Mouse (Mus musculus): ENCODE measurements around the gene U2surp. TPM values are rescaled to one million over a fixed set of nuclear protein-coding genes. Genes with fewer than 3 reads are reported as not detected.
"Not testable (repeated sequence)": the region's sequence is repeated elsewhere in the genome, so short reads cannot be mapped to it uniquely, and the experiment has no call there.

Gene U2surp
- polyA plus RNA-seq, 1 experiment from 2014 or later, result 139 TPM

- WGBS, result 88% methylated on average over 2 of the region's 2 CpGs
- Histone ChIP-seq H3K4me3 (replicated peaks; ENCODE audit: low read depth, low read length) (no peak overlapping the region), H3K4me1 (replicated peaks; ENCODE audit: insufficient read depth, low read length) (no peaks in the 10 kb centered on the region), H3K27me3 (ENCODE audit: insufficient read depth, low read length) (no peaks in the 10 kb centered on the region), H3K27ac (no peak overlapping the region), H3K4me2 (ENCODE audit: low read length) (no peak overlapping the region), H3K36me3 (ENCODE audit: insufficient read depth, low read length) (no peaks in the 10 kb centered on the region), H3K9ac (ENCODE audit: low read depth, low read length) (no peak overlapping the region), H3K9me3 (replicated peaks; ENCODE audit: low read length) (no peaks in the 10 kb centered on the region)
- no peak for ATAC-seq (replicated peaks; ENCODE audit: low FRiP score, low read depth)
- DNase-seq (ENCODE audit: low spot score), result no peak
- TF ChIP-seq CTCF (IDR thresholded peaks at IDR 0.05; ENCODE audit: low read depth), result no peak
Observed at GRCm38 (mm10) chr9:95522561-95522960, 10.8 kb upstream of the U2surp start.

GRCm38 (mm10) chr9:95521566-95521965 is 9.8 kb upstream of the U2surp start:
- DNase-seq (ENCODE audit: low spot score), result no peak
- no peak overlapping the region for H3K4me2 ChIP-seq (ENCODE audit: low read length)
- TF ChIP-seq CTCF (IDR thresholded peaks at IDR 0.05; ENCODE audit: low read depth), result no peak
- no peak for ATAC-seq (replicated peaks; ENCODE audit: low FRiP score, low read depth)
- no peaks in the 10 kb centered on the region for H3K4me1 ChIP-seq (replicated peaks; ENCODE audit: insufficient read depth, low read length)
- H3K27me3 ChIP-seq (ENCODE audit: insufficient read depth, low read length), result no peaks in the 10 kb centered on the region
- H3K4me3 ChIP-seq (replicated peaks; ENCODE audit: low read depth, low read length), result no peak overlapping the region
- no peak overlapping the region for H3K27ac ChIP-seq
- H3K36me3 ChIP-seq (ENCODE audit: insufficient read depth, low read length), result no peaks in the 10 kb centered on the region
- no peaks in the 10 kb centered on the region for H3K9me3 ChIP-seq (replicated peaks; ENCODE audit: low read length)
- H3K9ac ChIP-seq (ENCODE audit: low read depth, low read length), result no peak overlapping the region
- 37% methylated on average over 10 of the region's 10 CpGs for WGBS

- ATAC-seq (replicated peaks; ENCODE audit: low FRiP score, low read depth) (no peak), DNase-seq (ENCODE audit: low spot score) (no peak)
- H3K4me1 ChIP-seq (replicated peaks; ENCODE audit: insufficient read depth, low read length), result no peaks in the 10 kb centered on the region
- no peak overlapping the region for H3K9ac ChIP-seq (ENCODE audit: low read depth, low read length)
- no peaks in the 10 kb centered on the region for H3K27me3 ChIP-seq (ENCODE audit: insufficient read depth, low read length)
- no peak overlapping the region for H3K4me3 ChIP-seq (replicated peaks; ENCODE audit: low read depth, low read length)
- WGBS, result 82% methylated on average over 8 of the region's 8 CpGs
- H3K9me3 ChIP-seq (replicated peaks; ENCODE audit: low read length), result no peaks in the 10 kb centered on the region
- no peak overlapping the region for H3K27ac ChIP-seq
- H3K36me3 ChIP-seq (ENCODE audit: insufficient read depth, low read length), result no peaks in the 10 kb centered on the region
- TF ChIP-seq CTCF (IDR thresholded peaks at IDR 0.05; ENCODE audit: low read depth), result no peak
- H3K4me2 ChIP-seq (ENCODE audit: low read length), result no peak overlapping the region
Observed at GRCm38 (mm10) chr9:95521031-95521430, 9.2 kb upstream of the U2surp start.

- Histone ChIP-seq H3K36me3 (ENCODE audit: insufficient read depth, low read length) (no peaks in the 10 kb centered on the region), H3K4me3 (replicated peaks; ENCODE audit: low read depth, low read length) (no peak overlapping the region), H3K27me3 (ENCODE audit: insufficient read depth, low read length) (no peaks in the 10 kb centered on the region), H3K27ac (no peak overlapping the region), H3K9ac (ENCODE audit: low read depth, low read length) (no peak overlapping the region), H3K9me3 (replicated peaks; ENCODE audit: low read length) (no peaks in the 10 kb centered on the region), H3K4me2 (ENCODE audit: low read length) (no peak overlapping the region), H3K4me1 (replicated peaks; ENCODE audit: insufficient read depth, low read length) (no peaks in the 10 kb centered on the region)
- ATAC-seq (replicated peaks; ENCODE audit: low FRiP score, low read depth) (no peak), DNase-seq (ENCODE audit: low spot score) (no peak)
- 72% methylated on average over 5 of the region's 5 CpGs for WGBS
- TF ChIP-seq CTCF (IDR thresholded peaks at IDR 0.05; ENCODE audit: low read depth), result no peak
Observed at GRCm38 (mm10) chr9:95520563-95520962, 8.8 kb upstream of the U2surp start.

- not testable (repeated sequence) for ATAC-seq (replicated peaks; ENCODE audit: low FRiP score, low read depth); H3K4me1 ChIP-seq (replicated peaks; ENCODE audit: insufficient read depth, low read length); H3K4me3 ChIP-seq (replicated peaks; ENCODE audit: low read depth, low read length); H3K9ac ChIP-seq (ENCODE audit: low read depth, low read length); H3K36me3 ChIP-seq (ENCODE audit: insufficient read depth, low read length); H3K27me3 ChIP-seq (ENCODE audit: insufficient read depth, low read length); H3K4me2 ChIP-seq (ENCODE audit: low read length); DNase-seq (ENCODE audit: low spot score); H3K9me3 ChIP-seq (replicated peaks; ENCODE audit: low read length); H3K27ac ChIP-seq
- 88% methylated on average over 3 of the region's 3 CpGs for WGBS
Observed at GRCm38 (mm10) chr9:95514361-95514760, 2.6 kb upstream of the U2surp start.

- Histone ChIP-seq H3K9ac (ENCODE audit: low read depth, low read length) (no peak overlapping the region), H3K4me2 (ENCODE audit: low read length) (no peak overlapping the region), H3K36me3 (ENCODE audit: insufficient read depth, low read length) (no peaks in the 10 kb centered on the region), H3K27me3 (ENCODE audit: insufficient read depth, low read length) (no peaks in the 10 kb centered on the region), H3K4me3 (replicated peaks; ENCODE audit: low read depth, low read length) (no peak overlapping the region), H3K27ac (no peak overlapping the region), H3K9me3 (replicated peaks; ENCODE audit: low read length) (no peaks in the 10 kb centered on the region), H3K4me1 (replicated peaks; ENCODE audit: insufficient read depth, low read length) (peaks cover 9% of the 10 kb centered on the region; the same call in 1 of the 2 replicates)
- DNase-seq (ENCODE audit: low spot score) (no peak), ATAC-seq (replicated peaks; ENCODE audit: low FRiP score, low read depth) (no peak)
- WGBS, result 98% methylated on average over 2 of the region's 2 CpGs
- TF ChIP-seq CTCF (IDR thresholded peaks at IDR 0.05; ENCODE audit: low read depth), result no peak
Observed at GRCm38 (mm10) chr9:95513776-95514175, 2.0 kb upstream of the U2surp start.

GRCm38 (mm10) chr9:95512331-95513030 is 685 bp upstream of the U2surp start:
- TF ChIP-seq CTCF (IDR thresholded peaks at IDR 0.05; ENCODE audit: low read depth), result no peak
- WGBS, result 18% methylated on average over 15 of the region's 15 CpGs
- Histone ChIP-seq H3K4me2 (ENCODE audit: low read length) (peak overlapping the region; percentile 74), H3K4me1 (replicated peaks; ENCODE audit: insufficient read depth, low read length) (peaks cover 9% of the 10 kb centered on the region; the same call in 1 of the 2 replicates), H3K9ac (ENCODE audit: low read depth, low read length) (peak overlapping the region; percentile 65), H3K27me3 (ENCODE audit: insufficient read depth, low read length) (no peaks in the 10 kb centered on the region), H3K4me3 (replicated peaks; ENCODE audit: low read depth, low read length) (peak overlapping the region; percentile 98), H3K27ac (peak overlapping the region; percentile 90), H3K9me3 (replicated peaks; ENCODE audit: low read length) (no peaks in the 10 kb centered on the region), H3K36me3 (ENCODE audit: insufficient read depth, low read length) (no peaks in the 10 kb centered on the region)
- peak; percentile 51 for ATAC-seq (replicated peaks; ENCODE audit: low FRiP score, low read depth)
- DNase-seq (ENCODE audit: low spot score), result no peak

Measured in kidney, postnatal 0 days (tissue).